Mouse (Mus musculus) gastrocnemius, postnatal 10 days (tissue): Measurements from ENCODE around the gene Tjp1. TPM values are rescaled to one million over a fixed set of nuclear protein-coding genes. Genes with fewer than 3 reads are reported as not detected.
A peak's percentile ranks its signal among the peaks of the same experiment; 100 is the strongest.

Source experiments
- DNase-seq: peaks from one replicate; pipeline ENCODE4 v3.0.0; 2021; ENCODE audit warnings: mixed read lengths
- total RNA-seq, 2 experiments: library from RNA; stranded (reverse); gene quantifications; 2 replicates each; pipeline ENCODE4 v1.2.3; 2021

The Tjp1 gene
- total RNA-seq, 2 experiments from 2014 or later = 48.3 to 56.3 TPM

DNA sequence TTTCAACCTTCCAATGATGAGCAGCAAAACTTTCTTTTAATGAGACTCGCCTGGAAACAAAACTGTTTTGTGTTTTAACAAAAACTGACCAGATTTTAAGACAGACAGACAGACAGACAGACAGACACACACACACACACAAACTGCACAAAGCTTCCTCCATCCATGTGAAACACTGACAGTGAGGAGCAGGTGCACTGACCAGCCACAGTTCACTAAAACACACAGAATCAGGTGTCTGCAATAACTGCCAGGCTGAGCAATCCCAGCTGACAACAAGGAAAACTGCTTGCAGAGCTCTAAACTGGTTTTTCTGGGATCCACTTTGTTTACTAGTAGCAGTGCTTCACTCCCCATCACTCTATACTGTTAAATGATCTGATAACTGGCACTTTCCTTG lies 171.4 kb downstream of the Tjp1 start:
- DNase-seq = no peak

DNA sequence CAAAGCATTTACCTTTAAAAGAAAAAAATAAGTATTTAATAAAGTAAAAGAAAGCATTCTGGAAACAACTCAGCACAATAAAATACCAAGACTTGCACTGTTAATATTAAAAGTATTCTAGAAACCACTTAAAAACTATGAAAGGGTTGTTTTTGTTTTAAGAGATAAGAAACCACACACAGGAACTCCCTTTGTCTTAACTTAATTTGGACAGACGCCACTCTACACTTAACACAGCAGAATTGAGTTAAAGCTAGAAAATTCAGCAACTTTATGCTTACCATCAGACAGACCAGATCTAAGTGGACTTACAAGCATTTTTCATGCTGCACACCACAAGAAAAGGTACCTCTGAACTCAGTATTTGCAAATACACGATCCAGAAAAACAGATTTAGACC lies 172.7 kb downstream of the Tjp1 start:
- no peak for DNase-seq

DNA sequence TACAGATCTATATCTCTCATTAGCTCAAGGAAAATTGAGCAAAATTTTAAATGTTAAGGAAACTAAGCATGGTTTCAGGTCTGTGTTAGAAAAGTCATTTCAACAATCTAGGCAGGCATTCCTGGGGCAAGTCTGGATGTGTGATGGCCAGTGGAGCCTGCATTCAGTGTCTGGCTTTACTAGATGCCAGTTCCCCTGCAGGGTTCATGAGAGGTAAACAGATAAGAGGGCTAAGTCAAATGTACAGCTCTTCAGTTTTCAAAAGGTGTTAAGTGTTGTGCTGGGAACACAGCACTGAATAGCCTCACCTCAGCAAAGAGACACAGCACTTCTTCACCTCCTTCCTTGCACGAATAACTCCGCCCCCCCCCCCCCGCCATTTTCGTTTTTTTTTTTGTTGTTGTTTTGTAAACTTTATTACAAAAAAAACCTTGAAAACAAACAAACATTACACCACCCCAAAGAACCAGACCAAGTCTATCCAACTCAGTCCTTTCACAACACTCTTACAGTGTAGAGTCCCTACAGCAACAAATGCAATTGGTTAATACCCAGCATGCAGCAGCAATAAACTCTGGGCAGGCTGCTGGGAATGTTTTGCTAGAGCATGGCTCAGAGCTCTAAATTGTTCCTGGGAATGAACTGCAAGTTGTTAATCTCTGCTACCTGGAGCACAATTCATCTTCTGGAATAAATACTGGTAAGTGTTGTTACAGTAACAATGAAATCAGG lies 177.1 kb downstream of the Tjp1 start:
- no peak for DNase-seq

GRCm38 (mm10) chr7:65348540-65348939 lies 179.0 kb downstream of the Tjp1 start:
- no peak for DNase-seq

DNA sequence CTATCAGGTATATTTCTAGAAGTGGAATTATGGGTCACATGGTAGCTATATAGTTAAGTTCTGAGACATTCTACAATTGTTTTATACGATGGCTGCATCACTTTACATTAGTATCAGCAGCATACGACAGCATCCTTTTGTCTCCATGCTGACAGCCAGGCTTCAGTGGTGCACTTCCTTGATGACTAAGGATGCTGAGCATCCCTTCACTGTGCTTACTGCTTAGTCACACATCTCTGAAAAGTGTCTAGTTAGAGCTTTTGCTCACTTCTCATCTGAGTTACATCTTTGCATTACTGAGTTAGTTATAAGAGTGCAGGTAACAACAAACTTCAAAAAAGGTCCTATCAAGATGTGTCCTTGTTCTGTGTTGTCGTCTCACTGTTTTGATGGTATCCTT lies 182.3 kb downstream of the Tjp1 start:
- no peak for DNase-seq

GRCm38 (mm10) chr7:65337581-65338270 lies 189.9 kb downstream of the Tjp1 start:
- DNase-seq = no peak

DNA sequence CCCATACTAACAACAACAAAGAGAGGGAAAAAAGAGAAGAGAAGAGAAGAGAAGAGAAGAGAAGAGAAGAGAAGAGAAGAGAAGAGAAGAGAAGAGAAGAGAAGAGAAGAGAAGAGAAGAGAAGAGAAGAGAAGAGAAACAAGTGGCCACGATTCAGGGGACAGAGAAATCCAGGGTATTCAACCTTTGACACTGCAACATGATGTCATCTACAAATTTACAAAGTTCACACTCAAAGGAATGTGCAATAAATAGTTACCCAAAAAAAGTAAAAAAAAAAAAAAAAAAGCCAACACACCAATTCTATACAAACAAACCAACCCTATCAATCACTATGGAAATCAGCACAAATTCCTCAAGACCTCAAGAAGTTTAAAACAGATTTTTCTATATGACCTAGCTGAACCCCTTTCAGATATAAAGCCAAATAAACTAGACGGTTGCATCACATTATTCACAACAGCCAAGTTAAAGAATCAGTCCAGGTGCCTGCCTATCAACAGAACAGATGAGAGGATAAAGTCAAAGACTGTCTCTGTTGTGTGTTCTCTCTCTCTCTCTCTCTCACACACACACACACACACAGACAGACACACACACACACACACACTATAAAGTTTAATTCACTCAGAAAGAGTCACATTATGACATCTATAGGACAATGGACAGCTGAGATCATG lies 194.4 kb downstream of the Tjp1 start:
- no peak for DNase-seq

DNA sequence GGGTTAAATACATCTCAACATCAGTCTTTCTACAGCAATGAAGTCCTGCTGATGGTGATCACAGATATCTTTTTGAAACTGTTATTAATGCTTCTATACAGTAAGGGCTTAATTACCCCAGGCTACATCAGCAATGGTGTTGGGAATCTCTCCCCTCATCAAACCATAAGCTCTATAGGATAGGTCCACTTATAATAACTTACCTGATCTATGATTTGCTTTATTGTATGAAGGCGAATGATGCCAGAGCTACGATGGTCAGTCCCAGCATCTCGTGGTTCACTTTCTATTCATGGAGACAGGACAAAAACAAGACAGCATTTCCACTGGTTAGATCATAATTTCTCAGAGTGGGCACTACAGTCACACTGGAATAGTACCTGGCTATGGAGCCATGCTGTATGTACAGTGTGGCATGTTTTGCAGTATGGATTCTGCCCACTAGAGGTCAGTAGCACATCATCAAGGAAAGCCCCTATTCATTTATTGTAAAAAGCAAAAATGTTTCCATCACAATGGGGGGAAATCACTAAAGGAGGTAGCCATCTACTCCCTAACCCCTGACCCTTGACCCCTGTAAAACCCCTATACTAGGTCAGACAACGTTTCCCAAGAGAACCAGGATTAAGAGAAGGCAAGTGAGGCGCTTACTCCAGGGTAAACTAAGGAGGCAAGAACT lies 208.4 kb downstream of the Tjp1 start:
- peak; percentile 64 for DNase-seq

DNA sequence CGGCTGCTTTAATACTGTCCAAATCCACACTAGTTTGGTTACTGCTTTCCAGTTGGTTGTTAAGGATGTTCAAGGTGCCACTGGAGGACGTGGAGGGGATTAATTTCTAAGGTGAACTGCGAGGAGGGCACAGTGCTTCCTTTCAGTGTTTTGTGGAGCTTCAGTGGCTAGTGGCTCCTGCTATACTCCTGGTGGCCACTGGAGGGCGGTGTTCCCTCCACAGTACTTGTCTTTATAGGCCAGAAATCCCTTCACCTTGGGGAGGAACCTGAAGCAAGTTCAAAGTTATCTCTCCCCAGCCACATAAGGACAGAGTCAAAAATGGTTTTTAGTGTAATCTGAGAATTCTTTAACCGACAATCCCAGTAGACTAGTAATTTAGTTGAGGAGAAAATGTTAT lies 210.2 kb downstream of the Tjp1 start:
- DNase-seq = peak; percentile 69

- DNase-seq = no peak
Observed at GRCm38 (mm10) chr7:65315182-65315581, 212.4 kb downstream of the Tjp1 start.

DNA sequence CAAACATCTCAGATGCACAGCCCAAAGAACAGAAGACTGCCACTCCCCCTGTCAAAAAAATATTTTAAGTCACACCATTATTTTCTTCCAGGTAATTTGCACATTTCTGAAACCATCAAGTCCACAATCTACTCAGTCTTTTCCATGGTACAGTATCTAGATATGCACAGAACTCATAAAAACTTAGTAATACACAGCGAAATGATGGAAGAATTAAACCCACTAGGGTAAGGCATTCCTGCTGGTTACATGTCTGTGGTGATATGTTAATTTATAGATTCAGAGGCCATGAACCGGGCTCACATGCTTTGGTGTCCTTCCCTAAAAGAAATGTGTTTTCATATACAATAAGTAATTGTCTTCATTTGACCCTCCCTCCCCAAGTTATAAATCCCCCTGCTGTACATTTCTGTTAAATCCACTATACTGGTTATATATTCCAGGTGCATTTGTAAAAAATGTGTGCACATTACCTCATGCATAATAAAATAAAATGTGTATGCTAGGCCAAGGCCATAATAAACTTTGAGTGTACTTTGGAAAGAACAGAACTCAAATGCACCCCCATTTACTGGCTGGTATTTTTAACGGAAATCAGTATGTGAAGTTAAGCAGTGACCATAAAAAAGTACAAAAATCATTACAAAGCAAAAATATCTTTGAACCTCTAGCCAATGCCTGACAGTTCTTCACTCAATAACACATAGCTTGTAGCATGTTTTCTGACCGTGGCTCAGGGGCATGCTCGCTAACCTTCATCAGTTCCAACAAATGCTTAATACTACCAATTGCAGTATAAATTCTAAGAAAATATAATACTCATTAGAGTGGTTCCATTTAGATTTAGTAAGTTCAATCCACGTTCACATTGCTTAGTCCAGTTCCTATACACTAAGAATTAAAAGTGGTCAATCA lies 230.6 kb downstream of the Tjp1 start:
- DNase-seq = no peak

DNA sequence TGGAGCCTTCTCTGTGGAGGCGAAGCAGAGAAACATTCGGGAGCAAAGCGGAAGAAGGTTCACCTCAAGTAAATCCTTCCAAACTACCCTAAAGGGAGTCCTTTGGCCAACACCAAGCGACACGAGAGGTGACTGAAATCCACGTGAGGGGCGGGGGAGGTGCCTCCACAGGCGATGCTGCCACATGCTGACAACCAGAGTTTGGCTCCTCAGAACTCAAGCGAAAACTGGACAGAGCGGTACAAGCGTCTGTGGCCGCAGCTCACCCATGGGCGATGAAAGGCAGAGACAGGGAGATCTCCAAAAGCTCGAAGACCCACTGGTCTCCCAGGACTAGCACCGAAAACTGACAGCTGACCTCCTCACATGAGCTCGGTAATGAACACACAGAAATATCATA lies 244.7 kb downstream of the Tjp1 start:
- DNase-seq = no peak

GRCm38 (mm10) chr7:65281960-65282359 lies 245.6 kb downstream of the Tjp1 start:
- no peak for DNase-seq

- peak; percentile 47 for DNase-seq
Observed at GRCm38 (mm10) chr7:65280944-65281912, 246.4 kb downstream of the Tjp1 start.

DNA sequence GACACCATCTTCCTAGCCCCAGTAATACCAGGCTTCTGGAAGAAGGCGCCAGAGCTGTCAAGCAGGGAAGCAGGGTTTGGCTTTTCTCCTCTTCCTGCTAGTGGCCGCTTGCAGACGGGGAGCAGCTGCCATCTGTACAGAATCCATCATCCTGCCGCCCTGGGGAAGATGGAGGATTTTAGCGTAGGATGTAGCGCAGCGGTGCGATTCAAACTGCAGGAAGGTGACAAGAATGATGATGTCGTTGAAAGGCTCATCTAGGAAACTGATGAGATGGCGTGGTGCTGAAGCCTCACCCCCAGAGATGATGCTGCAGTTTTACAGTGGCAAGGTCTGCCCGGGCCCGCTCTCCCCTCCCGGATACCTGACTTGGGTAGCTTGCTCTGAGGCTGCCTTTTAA lies 248.3 kb downstream of the Tjp1 start:
- no peak for DNase-seq

GRCm38 (mm10) chr7:65275761-65276160 lies 251.8 kb downstream of the Tjp1 start:
- no peak for DNase-seq

GRCm38 (mm10) chr7:65274216-65274615 lies 253.4 kb downstream of the Tjp1 start:
- DNase-seq = no peak

DNA sequence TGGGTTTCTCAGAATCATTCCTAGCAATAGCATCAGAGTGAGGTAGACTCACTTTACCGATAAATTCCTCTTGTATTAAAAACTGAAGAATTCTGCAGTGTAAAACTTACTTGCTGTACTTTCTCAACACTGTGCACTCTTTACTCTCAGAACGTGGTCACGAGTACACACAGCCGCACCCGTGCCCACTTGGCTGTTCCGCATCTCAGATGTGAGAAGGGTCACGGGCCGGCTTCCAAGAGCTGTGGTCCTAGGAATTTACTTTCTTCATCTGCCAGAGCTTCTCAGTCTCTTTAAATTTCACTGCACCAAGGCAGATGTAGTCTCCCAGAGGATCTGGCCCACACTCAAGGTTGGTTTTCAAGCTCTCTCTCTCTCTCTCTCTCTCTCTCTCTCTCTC lies 277.9 kb downstream of the Tjp1 start:
- DNase-seq = no peak
